Mouse (Mus musculus): Measurements from ENCODE around the gene Fam213b.

The Fam213b gene

GRCm38 (mm10) chr4:154898506-154899446 lies at the start of gene Fam213b:
TSS of gene Fam213b (minus strand) at chr4:154899135.
- DNase-seq = peak; percentile 85 to 91

GRCm38 (mm10) chr4:154948066-154948939 lies 49.4 kb upstream of the Fam213b start:
- DNase-seq = peak; percentile 72 to 73

- peak; percentile 80 for DNase-seq
These were observed 47.4 kb upstream of the Fam213b start for GRCm38 (mm10) chr4:154946319-154946718.

GRCm38 (mm10) chr4:154944121-154944590 lies 45.2 kb upstream of the Fam213b start:
- peak; percentile 85 to 89 for DNase-seq

DNA sequence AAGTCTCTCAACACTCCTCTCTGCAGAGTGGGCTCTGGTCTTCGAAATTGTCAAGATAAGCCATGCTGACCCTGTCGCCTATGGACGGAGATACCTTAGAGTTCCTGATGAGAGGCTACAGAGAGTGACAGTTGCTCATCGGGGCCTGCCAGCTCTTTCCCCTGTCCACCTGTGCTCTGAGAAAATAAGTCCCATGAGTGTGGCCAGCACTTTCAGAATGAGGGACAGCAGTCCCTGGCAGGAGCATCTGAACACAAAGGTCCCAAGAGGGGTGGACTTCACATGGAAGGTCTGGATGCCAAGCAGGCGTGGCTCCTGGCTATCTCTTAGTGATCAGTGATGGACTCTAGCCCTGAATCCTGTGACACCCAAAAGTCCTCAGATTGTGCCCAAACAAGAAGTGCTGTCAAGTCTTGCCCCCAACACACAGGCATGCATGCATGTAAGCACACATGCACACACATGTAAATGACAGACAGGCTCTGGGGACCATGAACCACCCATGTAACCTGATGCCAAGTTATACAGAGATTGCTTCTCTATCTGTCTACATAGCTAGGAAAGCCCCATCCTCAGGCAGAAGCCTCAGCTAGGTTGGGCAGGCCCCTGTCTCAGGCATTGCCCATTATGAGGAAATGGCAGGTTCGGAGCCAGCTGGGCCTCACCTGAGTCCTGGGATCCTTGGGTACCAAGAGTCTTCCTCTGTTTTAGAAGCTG lies 44.5 kb upstream of the Fam213b start:
- DNase-seq = no peak

DNA sequence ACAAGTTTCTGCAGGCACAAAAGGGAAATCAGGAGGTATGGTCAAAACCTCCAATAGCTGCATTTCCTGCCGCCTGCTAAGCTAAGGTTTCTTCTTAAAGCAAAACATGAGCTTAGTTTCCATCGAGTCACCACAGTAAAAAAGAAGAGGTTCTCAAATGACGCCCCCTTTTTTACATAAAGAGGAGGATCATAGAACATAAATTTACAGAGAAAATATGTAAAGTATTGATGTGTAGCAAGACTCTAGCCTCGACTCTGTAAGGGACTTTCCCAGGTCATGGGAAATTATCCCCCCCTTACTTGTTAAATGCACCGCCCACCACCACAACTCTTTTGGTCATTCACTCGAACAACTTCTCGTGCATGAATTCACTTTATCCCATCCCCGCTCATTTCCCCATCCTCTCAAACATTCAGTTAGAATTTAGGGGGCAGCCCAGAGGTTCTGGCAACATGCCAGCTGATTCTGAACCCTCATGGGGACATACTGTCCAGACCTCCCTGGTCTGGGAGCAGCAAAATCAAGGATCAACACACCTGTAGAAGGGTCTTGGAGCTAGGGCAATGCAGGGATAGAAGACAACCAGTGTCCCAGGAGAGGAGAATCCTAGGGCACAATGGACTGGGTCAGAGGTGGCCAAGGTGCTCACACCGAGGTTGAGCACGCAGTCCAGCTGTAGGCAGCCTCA lies 43.8 kb upstream of the Fam213b start:
- DNase-seq = no peak

DNA sequence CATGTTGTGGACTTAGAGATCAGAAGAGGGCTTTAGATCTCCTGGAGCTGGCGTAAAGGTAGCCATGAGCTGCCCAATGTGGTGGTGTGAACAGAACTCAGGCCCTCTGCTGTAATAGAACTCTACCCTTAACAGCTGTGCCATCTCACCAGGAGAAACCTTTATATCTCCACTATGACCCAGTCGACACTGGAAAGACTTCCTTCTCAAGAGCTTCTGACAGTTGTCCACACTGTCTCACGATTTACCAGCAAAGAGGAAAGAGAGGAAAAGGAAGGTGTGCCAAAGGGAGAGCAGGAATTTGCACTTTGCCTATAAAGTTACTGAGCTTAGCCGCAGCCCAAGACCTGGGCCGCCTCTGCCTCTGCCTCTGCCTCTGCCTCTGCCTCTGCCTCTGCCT lies 42.9 kb upstream of the Fam213b start:
- DNase-seq = no peak

DNA sequence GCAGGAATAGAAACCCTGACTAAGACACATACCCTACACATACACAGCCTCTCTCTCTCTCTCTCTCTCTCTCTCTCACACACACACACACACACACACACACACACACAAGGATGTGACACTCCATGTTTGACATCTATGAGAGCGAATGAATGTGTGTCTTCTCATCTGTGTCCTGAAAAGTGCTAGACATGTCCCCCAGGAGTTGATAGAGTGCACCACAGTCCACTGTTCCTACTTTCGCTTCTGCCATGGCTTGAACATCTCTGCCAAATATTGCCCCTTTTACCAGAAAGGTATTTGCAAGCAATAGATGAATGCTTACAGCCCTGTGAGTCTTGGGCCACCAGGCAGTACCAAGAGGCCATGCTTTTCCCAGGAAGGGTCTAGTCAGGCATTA lies 41.2 kb upstream of the Fam213b start:
- no peak for DNase-seq

- no peak for DNase-seq
These were observed 38.8 kb upstream of the Fam213b start for GRCm38 (mm10) chr4:154937746-154938145.

- DNase-seq = no peak
These were observed 37.8 kb upstream of the Fam213b start for GRCm38 (mm10) chr4:154936542-154937255.

DNA sequence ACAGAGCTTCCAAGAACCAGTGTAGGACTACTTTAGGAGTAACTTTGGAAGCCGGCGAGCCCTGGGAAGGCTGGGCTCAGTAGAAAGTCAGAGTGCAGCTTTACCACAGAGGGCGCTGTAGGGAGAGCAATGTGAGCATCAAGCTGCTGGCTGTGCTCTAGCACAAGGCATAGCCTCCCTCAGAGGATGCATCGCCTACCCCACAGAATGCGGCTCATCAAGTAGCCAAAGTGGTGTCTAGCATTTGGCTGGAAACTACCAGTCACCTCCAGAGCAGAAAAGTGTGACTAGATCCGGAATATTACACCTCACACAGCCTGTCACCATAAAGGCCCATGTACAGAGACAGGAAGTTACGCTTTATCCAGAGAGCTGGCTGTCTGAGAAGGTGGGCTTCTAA lies 36.9 kb upstream of the Fam213b start:
- no peak for DNase-seq

DNA sequence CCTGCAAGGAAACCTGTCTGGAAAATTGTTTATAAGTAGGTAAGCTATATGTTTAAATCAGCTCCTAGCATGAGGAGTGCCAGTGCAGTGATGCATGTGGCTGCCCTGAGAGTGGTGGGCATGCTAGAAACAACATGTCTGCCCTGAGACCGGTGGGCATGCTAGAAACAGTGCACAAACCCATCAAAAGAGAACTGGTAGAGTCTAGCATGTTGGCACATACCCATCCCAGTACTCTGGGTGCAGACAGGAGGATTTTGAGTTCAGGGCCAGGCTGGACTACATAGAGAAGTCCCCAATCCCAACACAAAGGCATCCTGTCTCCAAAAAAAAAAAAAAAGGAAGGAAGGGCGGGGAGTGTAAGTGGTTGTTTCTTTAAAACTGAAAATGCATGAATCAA lies 35.9 kb upstream of the Fam213b start:
- DNase-seq = no peak

- DNase-seq = no peak
These were observed 34.5 kb upstream of the Fam213b start for GRCm38 (mm10) chr4:154933306-154933907.

GRCm38 (mm10) chr4:154929088-154929660 lies 30.2 kb upstream of the Fam213b start:
- DNase-seq = peak; percentile 53 to 55

DNA sequence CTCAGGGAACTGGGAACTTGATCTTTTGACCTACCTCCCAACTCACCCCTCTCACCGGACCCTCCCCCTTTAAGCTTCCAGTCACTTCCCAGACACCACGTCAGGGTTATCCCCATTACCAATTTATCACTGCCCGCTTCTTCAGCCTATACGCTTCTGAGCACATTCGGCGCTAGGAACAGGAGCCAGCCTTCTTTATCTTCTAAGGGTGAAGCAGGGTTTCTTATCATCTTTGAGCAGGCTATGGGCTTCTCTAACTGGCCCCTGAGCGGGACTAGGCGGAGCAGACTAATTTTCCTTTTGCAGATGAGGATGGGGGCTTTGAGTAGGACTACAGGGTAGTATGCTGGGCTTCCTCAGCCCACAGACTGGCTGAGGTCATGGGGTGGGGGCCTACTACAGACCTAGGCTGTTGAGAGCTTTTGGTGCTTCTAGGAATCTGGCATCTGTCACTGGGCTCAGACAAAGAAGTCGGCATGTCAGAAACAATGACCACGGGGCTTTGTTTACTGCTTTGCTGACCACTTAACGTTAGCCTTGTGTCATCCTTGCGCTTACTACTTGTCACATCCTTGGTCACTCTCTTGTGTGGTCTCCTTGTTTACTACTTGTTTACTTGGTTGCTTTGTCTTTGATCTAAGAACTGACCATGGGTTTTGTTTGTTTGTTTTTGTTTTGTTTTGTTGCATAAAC lies 29.6 kb upstream of the Fam213b start, which contains the start of gene Tnfrsf14:
Gene Tnfrsf14, minus strand, starts transcription at position 169 of the 693 bp plus-strand sequence.
- DNase-seq = no peak

DNA sequence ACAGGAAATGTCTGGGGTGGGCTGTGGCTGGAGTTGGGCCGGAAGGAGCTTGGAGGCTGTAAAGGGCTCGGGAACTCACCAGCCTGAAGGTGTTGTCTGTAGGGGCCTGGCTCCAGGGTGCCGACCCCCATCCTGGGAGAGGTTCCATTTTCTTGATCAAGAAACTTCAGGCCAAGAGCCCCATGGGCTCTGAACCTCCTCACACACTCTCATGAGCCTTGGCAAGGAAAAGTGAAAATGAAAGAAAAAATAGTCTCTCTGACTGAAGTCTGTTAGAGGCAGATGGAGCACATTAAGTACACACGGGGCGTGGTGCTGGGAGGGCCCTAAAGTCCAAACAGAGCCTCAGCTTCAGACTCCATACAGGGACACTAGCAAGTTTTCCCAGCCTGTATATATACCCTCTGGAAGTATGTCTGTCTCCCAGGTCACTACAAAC lies 29.0 kb upstream of the Fam213b start:
- peak; percentile 65 to 76 for DNase-seq

GRCm38 (mm10) chr4:154926969-154927898 lies 28.3 kb upstream of the Fam213b start:
- DNase-seq = no peak

GRCm38 (mm10) chr4:154925413-154925812 lies 26.5 kb upstream of the Fam213b start:
- DNase-seq = peak in 1 of 2 experiments; percentile 33

DNA sequence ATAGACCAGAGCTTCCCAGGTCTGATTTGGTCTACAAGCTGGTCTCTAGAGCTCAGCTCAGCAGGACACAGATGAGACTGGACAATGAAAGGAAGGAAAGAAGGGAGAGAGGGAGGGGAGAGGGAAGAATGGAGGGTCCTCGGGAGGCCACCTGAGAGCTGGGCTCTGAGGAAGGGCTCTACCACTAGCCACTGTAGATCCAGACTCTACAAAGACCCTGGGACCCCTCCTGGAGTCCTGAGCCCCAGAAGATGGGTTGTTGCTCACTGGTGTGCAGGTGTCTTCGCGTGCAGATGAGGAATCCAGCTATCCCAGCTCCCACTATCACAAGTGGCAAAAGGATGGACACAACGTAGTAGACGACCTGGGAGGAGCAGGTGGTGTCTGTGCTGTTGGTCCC lies 24.0 kb upstream of the Fam213b start:
- DNase-seq = no peak

Data from lung, adult 18-20 months (tissue).